Mouse (Mus musculus) layer of hippocampus, adult 2 months (tissue): ENCODE results near the gene Gm7137. TPM values are rescaled to one million over a fixed set of nuclear protein-coding genes. Genes with fewer than 3 reads are reported as not detected.
"Not testable (repeated sequence)": the region's sequence is repeated elsewhere in the genome, so short reads cannot be mapped to it uniquely, and the experiment has no call there.

ENCODE experiments used
- DNase-seq, 2 experiments: peaks; one replicate each; pipeline ENCODE4 v3.0.0; 2022; ENCODE audit warnings: low spot score in 2 of 2
- H3K27ac ChIP-seq: fragments of 200-600 bp; 2 replicates; pipeline ENCODE4 v1.8.1; 2022
- H3K4me3 ChIP-seq: fragments of 200-600 bp; 2 replicates; pipeline ENCODE4 v1.8.1; 2022; ENCODE audit warnings: mild to moderate bottlenecking
- CTCF ChIP-seq: fragments of 200-600 bp; conservative IDR thresholded peaks from 2 replicates; pipeline ENCODE4 v1.8.1; 2022; ENCODE audit warnings: antibody characterized with exemption, mild to moderate bottlenecking, moderate library complexity
- long read RNA-seq, 2 experiments: library from polyadenylated mRNA; stranded (forward); transcript quantifications; one replicate each; pipeline ENCODE4 v2.0.0; 2021; ENCODE audit warnings: borderline mapping rate in 2 of 2
- total RNA-seq, 2 experiments: library from RNA; stranded (reverse); gene quantifications; 2 replicates each; pipeline ENCODE4 v1.2.3; 2021

Gm7137 gene
- not detected for total RNA-seq
- long read RNA-seq, experiment 1: 0 reads
- long read RNA-seq, experiment 2: 0 reads

- not testable (repeated sequence) for H3K27ac ChIP-seq, DNase-seq, H3K4me3 ChIP-seq
Measured at GRCm38 (mm10) chr10:77787876-77788275, at the start of gene Gm7137. TSS of gene Gm7137 (minus strand) at chr10:77788200.

- DNase-seq: no peak
- H3K4me3 ChIP-seq: no peak within 1 kb of the TSS
- H3K27ac ChIP-seq: no peak within 1 kb of the TSS
- TF ChIP-seq CTCF: no peak
Measured at GRCm38 (mm10) chr10:77835647-77836046, 47.6 kb upstream of the Gm7137 start, which contains the start of gene Krtap10-10. TSS of gene Krtap10-10 (plus strand) at chr10:77835947.

- no peak for TF ChIP-seq CTCF
- DNase-seq: no peak
- Histone ChIP-seq H3K4me3 (no peak within 1 kb of the TSS), H3K27ac (no peak within 1 kb of the TSS)
Measured at GRCm38 (mm10) chr10:77826951-77827350, 39.0 kb upstream of the Gm7137 start, which contains the start of gene Krtap10-4. TSS of gene Krtap10-4 (minus strand) at chr10:77827095.

GRCm38 (mm10) chr10:77819203-77819602 lies 31.2 kb upstream of the Gm7137 start:
- no peak for TF ChIP-seq CTCF
- DNase-seq: no peak
- Histone ChIP-seq H3K4me3 (no peak overlapping the region), H3K27ac (no peak overlapping the region)

GRCm38 (mm10) chr10:77818523-77818922 lies 30.5 kb upstream of the Gm7137 start:
- Histone ChIP-seq H3K4me3 (no peak overlapping the region), H3K27ac (no peak overlapping the region)
- TF ChIP-seq CTCF: no peak
- no peak for DNase-seq

GRCm38 (mm10) chr10:77815514-77815913 lies 27.5 kb upstream of the Gm7137 start:
- peak; percentile 72 for TF ChIP-seq CTCF
- Histone ChIP-seq H3K27ac (no peak overlapping the region), H3K4me3 (no peak overlapping the region)
- no peak for DNase-seq

GRCm38 (mm10) chr10:77814382-77814781 lies 26.4 kb upstream of the Gm7137 start, which contains the start of gene Gm2696:
TSS of gene Gm2696 (plus strand) at chr10:77814682.
- no peak for DNase-seq
- H3K4me3 ChIP-seq: no peak within 1 kb of the TSS
- TF ChIP-seq CTCF: no peak
- H3K27ac ChIP-seq: no peak within 1 kb of the TSS

GRCm38 (mm10) chr10:77811743-77812142 lies 23.7 kb upstream of the Gm7137 start, which contains the start of gene Gm9507:
TSS of gene Gm9507 (minus strand) at chr10:77811843.
- H3K4me3 ChIP-seq: no peak within 1 kb of the TSS
- no peak for DNase-seq
- H3K27ac ChIP-seq: no peak within 1 kb of the TSS
- no peak for TF ChIP-seq CTCF

- DNase-seq: no peak
Measured at GRCm38 (mm10) chr10:77804095-77804494, 16.1 kb upstream of the Gm7137 start.

GRCm38 (mm10) chr10:77798921-77799508 lies 11.0 kb upstream of the Gm7137 start, which contains the start of gene Gm19668:
TSS of gene Gm19668 (minus strand) at chr10:77799133.
- Histone ChIP-seq H3K27ac (no peak within 1 kb of the TSS), H3K4me3 (no peak within 1 kb of the TSS)
- no peak for TF ChIP-seq CTCF
- no peak for DNase-seq

More at GRCm38 (mm10) chr10:77804095-77804494, 16.1 kb upstream of the Gm7137 start:
- Histone ChIP-seq H3K27ac (no peak overlapping the region), H3K4me3 (no peak overlapping the region)
- no peak for TF ChIP-seq CTCF

GRCm38 (mm10) chr10:77798164-77798920 lies 10.3 kb upstream of the Gm7137 start:
- not testable (repeated sequence) for H3K27ac ChIP-seq, H3K4me3 ChIP-seq, DNase-seq

- Histone ChIP-seq H3K27ac (no peak overlapping the region), H3K4me3 (no peak overlapping the region)
- no peak for TF ChIP-seq CTCF
- no peak for DNase-seq
Measured at GRCm38 (mm10) chr10:77797677-77798076, 9.7 kb upstream of the Gm7137 start.

- no peak within 1 kb of the TSS for H3K4me3 ChIP-seq
- no peak within 1 kb of the TSS for H3K27ac ChIP-seq
- no peak for TF ChIP-seq CTCF
- DNase-seq: no peak
Measured at GRCm38 (mm10) chr10:77794976-77795375, 7.0 kb upstream of the Gm7137 start, which contains the start of gene Gm9639. TSS of gene Gm9639 (minus strand) at chr10:77795076.
